Mouse (Mus musculus): ENCODE measurements around the gene Tmem132b.

- TF ChIP-seq POLR2A (IDR thresholded peaks at IDR 0.05; ENCODE audit: borderline replicate concordance, low read depth, low read length) (no peak), CTCF (IDR thresholded peaks at IDR 0.05; ENCODE audit: low read depth, low read length) (no peak)
Observed at GRCm38 (mm10) chr5:125676025-125676623, 144.6 kb downstream of the Tmem132b start.

Data from bone marrow macrophage, adult 2 months (primary cell).